Mouse (Mus musculus) mouse embryonic stem cell (cell line): Measurements from ENCODE around the gene Jak3.

Experiments used
- in situ Hi-C, 2 experiments: fragments of 300-500 bp; cut with MboI; formaldehyde crosslinking; loops; 1 replicate in 1 of 2; 3 replicates in 1 of 2; pipeline ENCODE4 v1.14.3; 2019 to 2020; ENCODE audit warnings: low sequenced_read_pairs in 2 of 2, low pct_unique_long_range_greater_than_20kb in 1 of 2, mixed read lengths in 1 of 2; ENCODE audit not compliant: unreplicated experiment in 1 of 2

Jak3 gene

GRCm38 (mm10) chr8:71658515-71659049 is 17.5 kb upstream of the Jak3 start:
- in situ Hi-C loops, result no loop called here

GRCm38 (mm10) chr8:71659751-71660150 is 16.3 kb upstream of the Jak3 start:
- in situ Hi-C loops, result no loop called here

- in situ Hi-C loops, result no loop called here
Observed at GRCm38 (mm10) chr8:71660325-71661120, 15.6 kb upstream of the Jak3 start.

DNA sequence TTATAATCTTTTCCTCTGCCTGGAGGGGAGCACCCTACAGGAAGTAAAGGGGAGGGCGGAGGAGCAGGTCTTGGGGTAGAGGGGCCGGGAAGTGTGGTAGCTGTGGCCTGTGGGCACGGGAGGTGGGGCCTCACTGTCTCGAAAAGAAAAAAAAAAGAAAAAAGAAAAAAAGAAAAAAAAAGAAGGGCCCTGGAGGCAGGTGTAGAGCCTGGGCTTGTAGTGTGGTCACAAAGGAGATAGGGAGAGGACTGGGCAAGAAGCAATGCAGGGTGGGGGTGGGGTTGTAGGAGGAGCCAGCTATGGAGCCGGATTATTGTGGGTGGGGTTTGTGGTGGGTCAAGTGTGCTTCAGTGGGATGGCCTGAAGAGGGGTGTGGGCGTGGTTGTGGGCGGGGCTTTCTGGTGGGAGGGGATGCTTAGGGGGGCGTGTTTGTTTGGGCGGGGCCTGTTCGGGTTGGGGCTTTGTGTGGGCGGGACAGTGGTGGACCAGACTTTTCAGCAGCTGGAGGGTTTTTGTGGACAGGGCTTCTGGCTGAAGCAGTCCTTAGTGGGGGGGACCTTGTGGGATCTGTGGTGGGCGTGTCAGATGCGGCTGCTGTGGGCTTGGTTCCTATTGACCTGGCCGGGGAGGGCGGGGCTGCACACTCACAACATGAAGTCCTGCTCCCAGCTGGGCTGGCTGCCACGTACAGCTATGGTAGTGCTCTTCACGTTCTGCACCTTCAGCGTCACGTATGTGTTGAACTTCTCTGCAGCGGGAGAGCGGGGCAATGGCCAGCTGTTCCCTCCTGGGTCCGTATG is 10.6 kb upstream of the Jak3 start:
- in situ Hi-C loops, result no loop called here

DNA sequence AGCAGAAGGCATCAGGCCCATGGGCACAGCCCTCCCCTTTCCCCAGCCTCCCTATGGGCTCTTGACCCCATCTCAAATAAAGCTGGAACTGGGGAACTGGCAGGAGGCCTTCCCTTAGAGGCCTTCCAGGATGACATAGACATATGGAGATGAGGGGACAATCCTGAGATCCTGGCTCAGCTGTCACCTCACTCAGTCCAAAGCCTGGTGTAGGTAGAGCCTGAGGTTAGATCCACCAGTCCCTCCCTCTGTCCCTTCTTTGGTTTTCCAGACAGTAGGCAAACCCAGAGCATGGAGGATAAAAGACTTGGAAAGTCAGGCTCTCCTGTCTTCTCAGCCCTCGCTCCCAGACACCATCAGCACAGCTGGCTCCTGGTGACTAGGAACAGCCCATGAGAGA is 9.2 kb upstream of the Jak3 start:
- in situ Hi-C loops, result no loop called here

- in situ Hi-C loops, result no loop called here
Observed at GRCm38 (mm10) chr8:71667256-71667655, 8.8 kb upstream of the Jak3 start.

DNA sequence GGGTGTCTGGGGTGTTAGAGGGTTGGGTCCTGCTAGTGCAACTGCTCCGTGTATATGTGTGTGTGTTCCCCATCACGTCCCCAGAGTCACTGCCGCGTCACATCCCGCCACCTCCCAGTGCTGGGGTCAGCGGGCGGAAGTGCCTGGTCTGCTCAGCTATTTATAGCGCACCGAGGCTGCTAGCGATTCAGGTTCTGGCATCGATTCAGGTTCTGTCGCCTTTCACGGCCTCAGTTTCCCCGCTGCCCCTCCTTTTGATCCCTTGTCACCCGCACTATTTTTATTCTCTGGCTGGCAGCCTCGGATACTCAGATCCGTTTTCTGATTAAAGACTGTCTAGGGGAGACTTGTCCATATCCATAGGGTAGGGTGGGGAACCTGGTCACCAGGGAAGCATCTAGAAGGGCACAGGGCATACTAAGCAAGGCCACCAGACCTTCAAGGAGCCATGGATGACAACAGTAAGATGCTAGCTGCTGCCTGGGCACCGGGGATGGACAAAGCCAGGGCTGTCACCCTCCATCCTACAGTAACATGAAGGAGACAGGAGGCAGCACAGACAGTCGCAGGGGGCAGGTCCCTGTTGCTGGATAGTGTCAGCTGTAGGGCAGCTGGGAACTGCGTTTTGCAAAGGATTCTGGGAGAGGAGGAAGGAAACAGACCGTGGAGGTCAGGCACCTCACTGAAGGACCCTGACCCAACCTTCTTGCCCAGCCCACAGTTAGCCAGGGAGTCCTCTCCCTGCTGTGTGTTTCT is 7.7 kb upstream of the Jak3 start:
- in situ Hi-C loops, result no loop called here

DNA sequence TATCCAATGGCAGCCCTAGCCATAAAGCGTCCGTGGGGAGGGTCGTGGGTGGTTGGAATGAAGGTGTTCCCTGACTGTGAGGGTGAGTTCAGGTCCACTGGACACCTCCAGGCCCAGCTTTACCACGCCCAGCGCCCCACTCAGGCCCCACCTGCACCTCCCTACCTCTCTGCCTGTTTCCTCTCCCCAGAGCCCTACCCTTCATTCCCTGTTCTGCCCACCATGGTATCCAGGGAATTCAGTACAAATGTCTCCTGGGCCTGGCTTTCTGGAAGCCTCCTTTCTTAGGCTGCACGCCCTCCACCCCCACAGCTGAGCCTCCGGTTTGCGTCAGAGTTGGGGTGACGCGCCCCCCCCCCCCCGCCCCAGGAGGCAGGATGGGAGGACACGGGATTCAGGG is 5.9 kb upstream of the Jak3 start:
- in situ Hi-C loops, result no loop called here

DNA sequence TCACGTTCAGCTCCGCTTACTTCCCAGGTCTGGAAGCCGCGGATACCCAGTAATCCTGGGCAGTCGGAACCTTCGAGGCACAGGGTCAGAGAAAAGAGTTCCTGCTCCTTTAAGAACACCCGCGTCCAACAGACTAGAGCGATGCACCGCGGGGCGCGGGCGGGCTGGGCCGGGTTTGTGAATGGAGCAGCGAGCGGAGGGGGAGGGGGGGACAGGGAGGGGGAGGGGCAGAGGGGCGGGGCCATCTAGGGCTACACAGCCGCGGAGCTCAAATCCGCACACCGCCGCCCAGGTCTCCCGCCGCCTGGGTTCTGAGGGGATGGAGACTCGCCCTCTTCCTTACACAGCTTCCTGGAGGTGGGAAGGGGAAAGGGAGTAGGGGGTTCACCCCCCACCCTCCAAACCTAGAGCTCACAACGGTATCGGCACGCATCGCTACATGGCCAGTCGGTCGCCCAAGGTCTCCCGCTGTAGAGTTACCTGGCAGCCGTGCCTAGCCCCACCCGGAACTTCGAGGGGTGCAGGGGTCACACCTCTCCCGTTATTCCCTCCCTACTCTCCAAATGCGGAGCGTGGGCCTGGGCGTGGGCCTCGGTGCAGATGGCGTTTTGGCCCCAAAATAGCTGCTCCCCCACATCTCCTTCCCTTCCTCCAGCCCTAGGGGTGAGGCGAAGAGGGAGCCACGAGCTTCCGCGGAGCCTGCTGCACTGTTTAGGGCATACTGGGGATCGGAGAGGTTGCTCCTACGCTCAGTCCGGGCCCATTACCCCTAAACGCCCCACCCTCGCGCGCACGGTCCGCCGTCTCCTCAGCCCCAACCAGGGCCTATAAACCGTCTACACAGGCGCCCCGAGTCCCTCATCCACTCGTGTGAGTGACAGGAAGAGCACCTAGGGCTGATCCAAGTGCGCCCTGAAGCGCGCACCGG is 5.2 kb upstream of the Jak3 start:
- in situ Hi-C loops, result no loop called here

DNA sequence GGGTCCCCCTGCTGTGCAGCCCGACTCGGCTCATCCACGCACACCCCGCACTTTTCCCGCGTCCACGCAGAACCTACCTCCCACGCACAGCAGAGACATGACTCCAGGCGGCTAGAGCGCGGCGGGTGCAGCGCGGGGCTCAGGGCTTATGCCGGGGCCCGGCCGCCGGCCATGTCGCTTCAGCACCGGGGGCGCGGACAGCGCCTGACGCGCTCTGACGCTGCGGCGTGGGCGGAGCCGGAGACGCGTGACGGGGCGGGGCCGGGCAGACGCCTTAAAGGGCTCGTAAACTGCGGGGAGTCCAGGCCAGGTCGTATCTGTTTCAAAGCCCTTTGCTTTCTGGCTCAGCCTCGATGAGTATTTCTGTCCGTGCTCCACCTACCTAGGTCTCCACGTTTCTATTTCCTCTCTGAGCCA is 4.5 kb upstream of the Jak3 start, which contains the start of gene Unc13a:
Gene Unc13a (minus strand): TSS at position 209 of the 417 bp plus-strand sequence.
- in situ Hi-C loops, result no loop called here

DNA sequence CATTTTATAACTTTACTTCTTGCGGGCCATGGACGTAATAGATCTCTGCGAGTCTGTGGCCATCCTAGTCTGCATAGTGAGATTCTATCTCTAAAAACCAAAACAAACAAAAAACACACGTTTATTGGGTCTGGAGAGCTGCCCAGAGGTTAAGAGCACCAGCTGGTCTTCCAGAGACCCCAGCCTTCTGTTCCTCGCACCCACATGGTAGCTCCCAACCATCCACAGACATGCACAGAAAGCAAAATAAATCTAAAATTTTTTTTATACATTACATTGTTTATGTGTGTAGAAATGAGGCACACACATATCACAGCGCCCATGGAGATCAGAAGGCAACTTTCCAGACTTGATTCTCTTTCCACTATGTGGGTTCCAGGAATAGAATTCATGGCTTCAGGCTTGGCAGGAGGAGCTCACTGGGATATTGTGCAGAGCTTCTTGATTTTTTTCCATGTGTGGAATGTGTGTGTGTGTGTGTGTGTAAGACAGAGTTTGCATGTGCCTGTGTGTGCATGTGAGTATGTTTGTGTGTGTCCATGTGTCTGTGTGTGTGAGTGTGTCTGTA is 3.8 kb upstream of the Jak3 start:
- in situ Hi-C loops, result no loop called here

GRCm38 (mm10) chr8:71674071-71674470 is 2.0 kb upstream of the Jak3 start:
- in situ Hi-C loops, result no loop called here

- in situ Hi-C loops, result no loop called here
Observed at GRCm38 (mm10) chr8:71675456-71676019, 558 bp upstream of the Jak3 start.

- in situ Hi-C loops, result no loop called here
Observed at GRCm38 (mm10) chr8:71676803-71677202, 707 bp downstream of the Jak3 start.

DNA sequence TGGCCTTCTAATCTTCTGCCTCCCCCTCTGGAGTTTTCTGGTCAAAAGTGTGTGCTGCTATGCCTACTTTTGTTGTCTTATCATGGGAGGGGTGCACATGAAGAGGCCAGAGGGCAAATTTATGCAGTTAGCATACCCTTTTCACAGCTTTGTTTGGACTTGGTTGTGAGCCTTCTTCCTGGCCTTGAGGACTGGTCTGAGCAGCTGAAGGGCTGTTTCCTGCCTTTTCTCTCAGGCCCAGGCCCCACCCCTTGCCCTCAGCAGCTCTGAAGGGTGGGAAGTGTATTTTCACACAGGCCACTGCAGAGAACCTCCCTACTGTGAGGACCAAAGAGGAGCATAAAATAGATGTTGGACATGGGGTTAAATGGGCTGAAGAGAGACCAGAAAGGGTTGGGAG is 1.5 kb downstream of the Jak3 start:
- in situ Hi-C loops, result no loop called here

GRCm38 (mm10) chr8:71678216-71678615 is 2.1 kb downstream of the Jak3 start:
- in situ Hi-C loops, result no loop called here

GRCm38 (mm10) chr8:71679116-71679515 is 3.0 kb downstream of the Jak3 start:
- in situ Hi-C loops, result no loop called here
